Mouse (Mus musculus): ENCODE data around the gene 4930402H24Rik.

- TF ChIP-seq CTCF (IDR thresholded peaks at IDR 0.05 in 2 of 3, conservative IDR thresholded peaks at IDR 0.05 in 1 of 3; ENCODE audit: control insufficient read depth in 1 of 3, insufficient read depth in 1 of 3, low read depth in 2 of 3, low read length in 3 of 3, poor library complexity in 1 of 3, severe bottlenecking in 1 of 3) (no peak), POLR2A (IDR thresholded peaks at IDR 0.05; ENCODE audit: control insufficient read depth in 1 of 2, insufficient read depth in 1 of 2, low read depth in 1 of 2, low read length in 2 of 2, poor library complexity in 1 of 2) (no peak), TAL1 (IDR thresholded peaks at IDR 0.05; ENCODE audit: low read length) (no peak), EP300 (IDR thresholded peaks at IDR 0.05; ENCODE audit: low read depth in 1 of 2, low read length in 2 of 2) (no peak), SIN3A (IDR thresholded peaks at IDR 0.05; ENCODE audit: low read length) (no peak), RAD21 (IDR thresholded peaks at IDR 0.05; ENCODE audit: low read depth, low read length) (no peak), MAFK (IDR thresholded peaks at IDR 0.05; ENCODE audit: borderline replicate concordance, low read depth, low read length) (no peak), USF1 (IDR thresholded peaks at IDR 0.05; ENCODE audit: low read depth, low read length) (no peak), SMC3 (IDR thresholded peaks at IDR 0.05; ENCODE audit: low read depth, low read length) (no peak), MAZ (IDR thresholded peaks at IDR 0.05; ENCODE audit: low read depth, low read length) (no peak), MAX (IDR thresholded peaks at IDR 0.05; ENCODE audit: low read length) (no peak)
Measured at GRCm38 (mm10) chr2:130817865-130818264, 88.3 kb downstream of the 4930402H24Rik start.
